Mouse (Mus musculus): ENCODE measurements around the gene Pagr1a.

Pagr1a gene

GRCm38 (mm10) chr7:127003620-127004019 is 13.5 kb downstream of the Pagr1a start:
- no peak for DNase-seq (ENCODE audit: low spot score in 2 of 2)

DNA sequence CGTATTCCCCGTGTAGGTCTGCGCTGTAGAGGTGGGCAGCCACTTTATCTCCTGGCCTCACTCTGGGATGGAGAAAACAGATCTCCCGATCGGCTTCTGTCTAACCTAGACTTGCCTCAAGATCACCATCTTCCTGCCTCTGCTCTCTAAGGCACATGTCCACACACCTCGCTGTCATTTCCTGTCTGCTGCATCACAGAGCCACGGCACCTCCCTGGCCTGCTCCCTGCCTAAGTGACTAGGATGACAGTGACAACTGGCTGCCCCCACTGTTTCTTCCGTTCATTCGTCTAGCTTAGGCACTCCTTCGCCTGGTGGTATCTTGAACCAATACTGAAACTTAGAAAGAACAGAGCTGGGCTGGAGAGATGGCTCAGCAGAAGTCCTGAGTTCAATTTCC is 17.6 kb downstream of the Pagr1a start:
- no peak for DNase-seq (ENCODE audit: low spot score in 2 of 2)

DNA sequence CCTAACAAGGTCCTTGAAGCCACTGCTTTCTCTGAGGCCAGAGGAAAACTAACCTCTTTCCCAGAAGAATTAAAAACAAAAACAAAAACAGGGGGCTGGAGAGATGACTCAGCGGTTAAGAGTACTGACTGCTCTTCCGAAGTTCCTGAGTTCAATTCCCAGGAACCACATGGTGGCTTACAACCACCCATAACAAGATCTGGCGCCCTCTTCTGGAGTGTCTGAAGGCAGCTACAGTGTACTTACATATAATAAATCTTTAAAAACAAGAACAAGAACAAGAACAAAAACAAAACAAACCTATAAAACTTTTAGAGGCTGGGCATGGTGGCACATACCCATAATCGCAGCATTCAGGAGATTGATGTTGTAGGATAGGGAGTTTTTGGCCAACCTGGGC is 20.7 kb downstream of the Pagr1a start:
- DNase-seq (ENCODE audit: low spot score in 2 of 2): no peak

GRCm38 (mm10) chr7:126988816-126989215 is 28.3 kb downstream of the Pagr1a start:
- no peak for DNase-seq (ENCODE audit: low spot score in 2 of 2)

- DNase-seq (ENCODE audit: low spot score in 2 of 2): no peak
Observed at GRCm38 (mm10) chr7:126986319-126986718, 30.8 kb downstream of the Pagr1a start.

DNA sequence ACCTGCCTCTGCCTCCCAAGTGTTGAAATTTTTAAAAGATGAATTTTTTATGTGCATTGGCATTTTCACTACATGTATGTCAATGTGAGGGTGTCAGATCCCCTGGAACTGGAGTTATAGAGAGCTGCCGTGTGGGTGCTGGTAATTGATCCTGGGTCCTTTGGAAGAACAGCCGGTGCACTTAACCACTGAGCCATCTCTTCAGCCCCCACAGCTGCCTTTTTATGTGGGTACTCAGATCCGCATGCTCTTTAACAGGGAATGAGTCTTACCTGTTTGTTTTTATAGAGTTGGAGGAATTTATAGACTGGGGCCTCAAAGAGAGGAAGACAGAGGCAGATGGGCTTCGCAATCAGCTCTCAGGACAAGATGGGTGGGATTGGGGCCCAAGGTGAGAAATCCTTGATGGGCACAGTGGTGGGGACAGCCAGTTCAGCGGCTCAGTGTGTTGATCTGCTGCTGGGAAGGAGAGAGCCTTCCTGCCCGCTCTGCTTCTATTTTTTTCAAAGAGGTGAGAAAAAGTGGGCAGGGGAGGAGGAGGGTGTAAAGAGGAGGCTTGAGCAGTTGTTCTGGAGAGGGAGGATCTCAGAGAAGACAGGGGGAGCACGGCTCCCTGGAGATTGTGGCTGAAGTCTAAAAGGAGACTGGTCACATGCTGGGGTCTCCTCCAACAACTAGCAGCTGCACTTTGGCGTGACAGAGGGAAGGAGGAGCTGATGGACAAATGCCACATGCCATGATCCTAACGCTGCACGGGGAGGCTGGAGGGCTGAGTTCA is 32.3 kb downstream of the Pagr1a start:
- no peak for DNase-seq (ENCODE audit: low spot score in 2 of 2)

GRCm38 (mm10) chr7:126983113-126983512 is 34.0 kb downstream of the Pagr1a start:
- no peak for DNase-seq (ENCODE audit: low spot score in 2 of 2)

DNA sequence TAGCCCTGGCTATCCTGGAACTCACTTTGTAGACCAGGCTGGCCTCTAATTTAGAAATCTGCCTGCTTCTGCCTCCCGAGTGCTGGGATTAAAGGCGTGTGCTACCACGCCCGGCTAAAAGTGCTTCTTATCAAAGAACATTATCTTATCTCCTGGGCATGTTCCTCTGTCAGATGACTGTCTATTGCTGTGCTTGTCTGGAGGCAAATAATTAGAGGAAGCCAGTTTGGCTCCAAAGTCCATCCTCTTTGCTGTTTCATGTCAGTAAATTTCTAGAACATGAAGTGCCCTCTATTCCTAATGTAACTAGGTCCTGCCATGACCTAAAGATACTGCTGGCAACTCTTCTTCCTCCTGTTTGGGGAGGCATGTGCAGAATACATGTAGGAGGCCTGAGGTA is 35.1 kb downstream of the Pagr1a start:
- no peak for DNase-seq (ENCODE audit: low spot score in 2 of 2)

- DNase-seq (ENCODE audit: low spot score in 2 of 2): no peak
Observed at GRCm38 (mm10) chr7:126981601-126982000, 35.6 kb downstream of the Pagr1a start.

GRCm38 (mm10) chr7:126978841-126979240 is 38.3 kb downstream of the Pagr1a start:
- DNase-seq (ENCODE audit: low spot score in 2 of 2): no peak

- no peak for DNase-seq (ENCODE audit: low spot score in 2 of 2)
Observed at GRCm38 (mm10) chr7:126976878-126977459, 40.2 kb downstream of the Pagr1a start.

DNA sequence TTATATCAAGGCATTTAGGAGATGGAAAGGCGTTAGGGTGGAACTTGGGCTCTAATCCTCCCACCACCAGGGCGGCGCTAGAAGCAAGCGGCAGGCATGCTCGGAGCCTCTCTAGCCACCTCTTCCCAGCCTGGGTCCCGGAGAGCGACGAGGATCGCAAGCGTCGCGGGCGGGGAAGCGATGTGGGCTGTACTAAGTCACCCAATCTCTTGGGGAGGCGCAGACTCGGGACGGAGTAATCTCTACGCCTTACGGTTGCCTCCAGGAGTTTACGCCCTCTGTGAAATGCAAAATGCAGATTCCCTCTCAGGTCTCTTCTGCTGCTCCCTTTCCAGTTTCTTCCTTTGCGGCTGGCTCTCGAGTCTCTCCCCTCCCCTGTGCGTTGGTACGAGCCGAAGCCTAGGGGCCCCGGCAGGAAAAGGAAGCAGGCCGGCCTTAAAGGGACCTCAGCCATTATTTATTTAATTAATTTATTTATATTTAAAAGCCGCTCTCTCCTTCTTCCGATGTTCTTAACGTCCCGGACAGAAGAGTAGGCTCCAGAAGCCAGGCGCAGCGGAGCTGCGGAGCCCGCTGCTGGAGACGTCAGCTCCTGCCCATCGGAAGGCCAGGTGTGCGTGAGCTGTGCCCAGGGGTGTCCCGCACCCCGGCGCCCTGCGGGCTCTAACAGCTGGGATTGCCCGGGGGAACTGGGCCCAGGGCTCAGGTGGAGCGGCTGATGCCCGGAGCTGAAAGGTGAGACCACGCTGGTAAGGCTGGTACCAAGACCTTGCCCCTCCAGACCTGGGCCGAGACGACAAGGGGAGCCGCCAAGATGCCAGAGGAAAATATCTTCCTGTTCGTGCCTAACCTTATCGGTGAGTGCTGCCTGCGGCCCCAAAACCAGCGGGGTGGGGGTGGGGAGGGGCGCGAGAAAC is 40.9 kb downstream of the Pagr1a start, which contains the start of gene Cdiptos:
Gene Cdiptos (minus strand): TSS at position 149 of the 917 bp plus-strand sequence.
- DNase-seq (ENCODE audit: low spot score in 2 of 2): peak; percentile 91 to 95

DNA sequence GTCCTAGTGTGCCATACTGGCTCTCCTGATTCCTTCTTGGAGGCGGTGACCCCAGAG is 41.4 kb downstream of the Pagr1a start, which contains the start of gene Cdipt:
Gene Cdipt (plus strand): TSS at position 22 of the 57 bp plus-strand sequence.
- no peak for DNase-seq (ENCODE audit: low spot score in 2 of 2)

DNA sequence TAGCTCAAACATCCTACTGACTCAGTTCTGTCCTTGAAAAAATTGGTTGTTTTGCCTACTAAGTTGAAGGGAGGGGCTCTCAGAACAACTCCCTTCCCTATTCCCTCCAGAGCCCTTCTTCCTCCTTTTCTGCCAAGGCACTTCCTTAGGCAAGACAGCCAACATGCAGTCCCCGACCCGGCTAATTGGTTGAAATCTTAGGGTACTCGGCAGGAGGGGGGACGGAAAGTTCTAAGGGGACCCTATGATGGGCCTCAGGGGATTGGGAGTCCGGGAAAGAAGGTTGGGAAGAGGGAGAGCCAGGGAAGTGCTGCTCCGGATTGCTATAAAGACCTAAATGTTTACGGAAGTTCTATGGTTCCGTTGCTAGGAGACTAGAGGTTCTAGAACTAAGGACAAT is 41.7 kb downstream of the Pagr1a start:
- DNase-seq (ENCODE audit: low spot score in 2 of 2): peak in 1 of 2 experiments; percentile 71

DNA sequence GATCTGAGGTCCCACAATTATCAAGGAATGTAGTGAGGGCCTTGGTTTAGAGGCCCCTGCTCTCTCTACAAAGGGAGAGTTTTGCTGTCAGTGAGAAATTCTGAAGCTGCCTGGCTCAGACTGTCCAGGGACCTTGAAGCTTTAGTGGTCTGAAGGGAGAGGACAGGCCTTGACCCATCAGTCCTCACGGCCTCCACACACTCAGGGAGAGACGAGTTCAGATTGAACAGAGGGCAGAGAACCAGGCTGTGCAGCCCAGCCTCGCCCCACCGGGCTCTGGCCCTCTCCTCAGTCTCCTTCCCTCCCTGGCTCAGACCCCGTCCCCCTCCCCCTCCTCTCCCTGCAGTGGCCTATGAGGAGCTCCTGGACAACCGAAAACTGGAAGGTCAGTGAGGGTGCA is 49.8 kb downstream of the Pagr1a start:
- DNase-seq (ENCODE audit: low spot score in 2 of 2): no peak

GRCm38 (mm10) chr7:126965568-126965967 is 51.6 kb downstream of the Pagr1a start:
- no peak for DNase-seq (ENCODE audit: low spot score in 2 of 2)
